Comparison of ENCODE assay signal across 27 mouse cellular contexts in the genomic region with DNA sequence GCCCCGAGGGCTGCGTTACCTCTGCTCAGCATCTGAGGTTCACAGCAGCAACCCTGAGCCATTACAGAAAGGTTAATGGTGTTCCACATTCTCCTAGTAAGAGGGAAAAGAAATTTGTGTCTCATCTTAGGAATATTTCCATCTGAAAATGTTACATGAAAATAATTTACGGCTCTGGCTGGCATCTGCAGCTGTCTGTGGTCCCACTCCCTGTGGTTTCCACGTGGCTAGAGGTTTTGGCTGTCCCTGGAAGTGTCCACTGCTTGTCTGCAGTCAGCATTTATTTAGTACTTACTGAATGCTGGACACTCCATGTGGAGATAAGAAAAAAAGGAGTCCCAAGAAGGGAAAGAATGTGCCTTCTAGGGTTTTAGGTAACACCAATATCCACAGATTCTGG. TPM values are rescaled to one million over a fixed set of nuclear protein-coding genes. Genes with fewer than 3 reads are reported as not detected.
"Had no signal": no experiment of that assay in that cellular context is flagged by ENCODE, and none has a peak within 500 bp of the region (broad histone marks: within the 10 kb centered on the region; RNA-seq: fewer than 3 reads in every experiment).

No protein-coding gene starts in this region.

- H3K4me2 ChIP-seq: embryonic facial prominence, embryonic 12.5 days; embryonic facial prominence, embryonic 13.5 days; embryonic facial prominence, embryonic 15.5 days; forebrain, embryonic 12.5 days; forebrain, embryonic 13.5 days; forebrain, embryonic 15.5 days had no signal

- DNase-seq: cerebellum, adult 2 months; cerebellum, adult 8-10 months; cerebellum, adult 9-10 months; cerebellum, adult 9-11 months; cerebellum, postnatal 25 days; cerebellum, postnatal 36 days; embryo, embryonic 11 days; gastrocnemius, adult 2 months; gastrocnemius, postnatal 10 days; gastrocnemius, postnatal 14 days; gastrocnemius, postnatal 25 days; gastrocnemius, postnatal 36 days; heart, adult 18-20 months; heart, adult 2 months had no signal

- H3K27me3 ChIP-seq: embryonic facial prominence, embryonic 12.5 days; embryonic facial prominence, embryonic 13.5 days; forebrain, embryonic 13.5 days; forebrain, embryonic 15.5 days had no signal

- H3K27ac ChIP-seq: embryonic facial prominence, embryonic 10.5 days; embryonic facial prominence, embryonic 12.5 days; embryonic facial prominence, embryonic 15.5 days; forebrain, embryonic 10.5 days; forebrain, embryonic 12.5 days; forebrain, embryonic 13.5 days; forebrain, embryonic 15.5 days; gastrocnemius, adult 2 months; heart, adult 2 months had no signal

- H3K4me1 ChIP-seq: embryonic facial prominence, embryonic 10.5 days; embryonic facial prominence, embryonic 12.5 days; forebrain, embryonic 10.5 days; forebrain, embryonic 12.5 days; forebrain, embryonic 13.5 days had no signal

- H3K4me3 ChIP-seq: embryonic facial prominence, embryonic 10.5 days; embryonic facial prominence, embryonic 12.5 days; embryonic facial prominence, embryonic 13.5 days; embryonic facial prominence, embryonic 15.5 days; erythroblast, embryonic 14.5 days; forebrain, embryonic 10.5 days; forebrain, embryonic 12.5 days; forebrain, embryonic 13.5 days; forebrain, embryonic 15.5 days; gastrocnemius, adult 2 months; heart, adult 2 months had no signal

- H3K9ac ChIP-seq: embryonic facial prominence, embryonic 12.5 days; embryonic facial prominence, embryonic 13.5 days; embryonic facial prominence, embryonic 15.5 days; forebrain, embryonic 12.5 days; forebrain, embryonic 13.5 days; forebrain, embryonic 15.5 days; forebrain, postnatal 0 days had no signal

- H3K9me3 ChIP-seq: embryonic facial prominence, embryonic 10.5 days; embryonic facial prominence, embryonic 12.5 days; embryonic facial prominence, embryonic 15.5 days; forebrain, embryonic 10.5 days; forebrain, embryonic 12.5 days; forebrain, embryonic 15.5 days had no signal

- H3K36me3 ChIP-seq: embryonic facial prominence, embryonic 10.5 days; embryonic facial prominence, embryonic 12.5 days; embryonic facial prominence, embryonic 13.5 days; embryonic facial prominence, embryonic 15.5 days; forebrain, embryonic 10.5 days; forebrain, embryonic 12.5 days; forebrain, embryonic 15.5 days had no signal

- ATAC-seq: forebrain, embryonic 13.5 days; forebrain, embryonic 14.5 days; forebrain, embryonic 15.5 days; forebrain, embryonic 16.5 days; forebrain, postnatal 0 days had no signal

RNA-seq across cellular contexts. Expression of a gene that starts 15.3 kb away (rescaled TPM):
- total RNA-seq: common myeloid progenitor, adult 5-6 weeks had no signal
- polyA plus RNA-seq: erythroblast, embryonic 14.5 days had no signal
